Mouse (Mus musculus) hematopoietic stem cell, adult 5-6 weeks (primary cell): ENCODE data around the gene Gpx5. TPM values are rescaled to one million over a fixed set of nuclear protein-coding genes. Genes with fewer than 3 reads are reported as not detected.
"Not testable (repeated sequence)": the region's sequence is repeated elsewhere in the genome, so short reads cannot be mapped to it uniquely, and the experiment has no call there.

Experiments used
- ATAC-seq, 2 experiments: fragments of 125-278 bp in 1 of 2; replicated peaks in 1 of 2; 2 replicates each; pipeline ENCODE4 v1.8.0; 2016 to 2017; ENCODE audit warnings: inconsistent platforms in 2 of 2, mild to moderate bottlenecking in 2 of 2, moderate number of reproducible peaks in 2 of 2, low read depth in 1 of 2, moderate TSS enrichment in 1 of 2; ENCODE audit not compliant: low FRiP score in 2 of 2, poor library complexity in 2 of 2, severe bottlenecking in 2 of 2, insufficient read depth in 1 of 2, low TSS enrichment in 1 of 2
- total RNA-seq: library from RNA; stranded (forward); fragments of 172-1452, 232-1000 nt; gene quantifications from 2 replicates; pipeline ENCODE4 v1.2.3, GENCODE M21; 2017

The Gpx5 gene
- total RNA-seq, 1 experiment from 2014 or later, result not detected

DNA sequence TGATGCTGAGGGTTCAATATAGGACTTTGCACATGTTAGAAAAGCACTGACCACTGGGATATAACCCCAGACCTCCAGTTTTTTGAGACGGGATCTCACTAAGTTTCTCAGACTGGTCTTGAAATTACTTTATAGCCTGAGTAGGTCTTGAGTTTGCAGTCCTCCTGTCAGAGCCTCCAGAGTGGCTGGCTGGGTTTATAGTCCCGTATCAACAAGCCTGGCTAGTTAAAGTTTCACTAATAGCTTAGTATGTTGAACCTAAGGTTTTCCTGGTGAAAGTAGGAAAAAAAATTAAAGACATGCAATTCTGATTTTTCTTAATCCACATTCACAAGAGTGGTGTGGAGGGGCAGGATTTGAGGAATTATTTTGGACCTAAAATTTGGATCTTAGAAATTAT is 46.3 kb downstream of the Gpx5 start:
- ATAC-seq, result no peak

GRCm38 (mm10) chr13:21244967-21245366 is 47.6 kb downstream of the Gpx5 start:
- not testable (repeated sequence) for ATAC-seq

DNA sequence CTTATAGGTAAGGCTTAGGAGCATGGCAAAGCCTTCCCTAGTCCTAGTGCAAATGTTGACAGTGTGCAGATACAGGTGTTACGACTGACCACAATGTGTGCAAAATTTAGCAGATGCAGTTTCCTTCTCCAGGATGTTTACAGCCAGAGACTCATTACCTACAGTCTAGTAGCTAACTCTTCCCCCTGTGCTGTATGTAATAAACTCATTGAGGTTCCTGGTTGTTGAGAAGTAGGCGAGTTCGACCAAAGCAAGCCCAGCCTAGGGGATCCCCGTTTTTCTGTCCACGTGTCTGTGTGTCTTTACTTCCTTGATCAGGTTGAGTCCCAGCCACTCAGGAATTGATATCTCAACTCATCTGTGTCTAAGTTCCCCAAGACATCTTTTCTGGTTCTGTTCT is 48.4 kb downstream of the Gpx5 start:
- no peak for ATAC-seq

DNA sequence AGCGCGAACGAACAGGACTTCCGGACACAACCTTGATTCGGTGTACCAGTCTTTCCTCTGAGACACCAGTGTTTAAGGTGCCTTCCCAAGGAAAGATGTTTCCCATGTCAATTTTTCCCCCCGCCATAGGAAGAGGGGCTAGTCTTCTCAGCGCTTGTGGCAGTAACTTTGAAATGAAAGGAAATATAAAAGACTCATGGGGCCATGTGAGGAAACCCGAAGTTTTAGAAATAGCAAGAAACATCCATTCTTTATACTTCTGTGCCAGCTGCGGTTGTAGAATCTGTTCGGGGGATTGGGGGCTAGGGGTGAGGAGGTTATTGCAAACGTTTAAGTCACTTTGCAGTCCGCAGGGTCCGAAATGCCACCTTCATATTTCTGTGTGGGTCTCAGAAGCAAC is 49.3 kb downstream of the Gpx5 start:
- ATAC-seq, result no peak

- 0 out of 4 replicates have a peak, but pooled peaks of 1 of the 2 experiments have one; percentile 25 for ATAC-seq
Observed at GRCm38 (mm10) chr13:21242408-21243125, 50.0 kb downstream of the Gpx5 start.

GRCm38 (mm10) chr13:21240788-21241187 is 51.7 kb downstream of the Gpx5 start:
- no peak for ATAC-seq

- ATAC-seq, result no peak
Observed at GRCm38 (mm10) chr13:21237161-21237560, 55.4 kb downstream of the Gpx5 start.

- no peak for ATAC-seq
Observed at GRCm38 (mm10) chr13:21236714-21237113, 55.8 kb downstream of the Gpx5 start.

Other genes starting within 250 kb of the Gpx5 start
- gene Olfr1370, start 217.8 kb downstream of the Gpx5 start, total RNA-seq, result not detected in 2 replicates
- gene Olfr1369-ps1, start 181.2 kb downstream of the Gpx5 start, total RNA-seq, result 0.06 TPM in 1 of 2 replicates, not detected in the other
- gene Olfr263, start 163.1 kb downstream of the Gpx5 start, total RNA-seq, result not detected in 2 replicates
- gene Olfr1368, start 146.9 kb downstream of the Gpx5 start, total RNA-seq, result not detected in 2 replicates
- gene Trim27, start 113.3 kb downstream of the Gpx5 start, total RNA-seq, result 150 and 162 TPM in 2 replicates
- not detected in 2 replicates for gene Gpx6, start 19.4 kb upstream of the Gpx5 start, total RNA-seq
- gene Olfr1367, start 54.2 kb upstream of the Gpx5 start, total RNA-seq, result not detected in 2 replicates
- 10.2 and 12.5 TPM in 2 replicates for gene Zscan12, start 70.1 kb upstream of the Gpx5 start, total RNA-seq
- gene Zkscan3, start 110.0 kb upstream of the Gpx5 start, total RNA-seq, result 41.1 and 49.8 TPM in 2 replicates
- gene Pgbd1, start 148.3 kb upstream of the Gpx5 start, total RNA-seq, result 0.88 and 2.2 TPM in 2 replicates
- 38.0 and 39.3 TPM in 2 replicates for gene Zscan26, start 161.0 kb upstream of the Gpx5 start, total RNA-seq
- gene Nkapl, start 175.8 kb upstream of the Gpx5 start, total RNA-seq, result 1.7 TPM in 1 of 2 replicates, not detected in the other
- 1.4 and 1.6 TPM in 2 replicates for gene Zkscan4, start 186.2 kb upstream of the Gpx5 start, total RNA-seq
- not detected in 2 replicates for gene Gm10065, start 186.7 kb upstream of the Gpx5 start, total RNA-seq
- gene AK157302, start 202.5 kb upstream of the Gpx5 start, total RNA-seq, result 0.19 and 0.25 TPM in 2 replicates
- gene Gm11273, start 208.7 kb upstream of the Gpx5 start, total RNA-seq, result 2.6 and 6.6 TPM in 2 replicates
- gene Zkscan8, start 238.4 kb upstream of the Gpx5 start, total RNA-seq, result 18.2 and 21.3 TPM in 2 replicates